Mouse (Mus musculus): ENCODE measurements around the gene Adcy5.

GRCm38 (mm10) chr16:35159991-35160390, 5.3 kb downstream of the Adcy5 start:
- TF ChIP-seq CTCF (IDR thresholded peaks at IDR 0.05; ENCODE audit: low read depth, low read length) (no peak), GATA1 (IDR thresholded peaks at IDR 0.05; ENCODE audit: borderline replicate concordance, low read length) (no peak), POLR2AphosphoS5 (IDR thresholded peaks at IDR 0.05; ENCODE audit: insufficient replicate concordance, low read depth, low read length) (no peak), TAL1 (conservative IDR thresholded peaks at IDR 0.05; ENCODE audit: low read depth, low read length) (no peak)
